Mouse (Mus musculus) right cerebral cortex, postnatal 10 days (tissue): ENCODE results near the gene Kalrn.
"Not testable (repeated sequence)": the region's sequence is repeated elsewhere in the genome, so short reads cannot be mapped to it uniquely, and the experiment has no call there.

Experiments used
- DNase-seq, 2 experiments: peaks; one replicate each; pipeline ENCODE4 v3.0.0; 2021; ENCODE audit warnings: low spot score in 2 of 2

The Kalrn gene

DNA sequence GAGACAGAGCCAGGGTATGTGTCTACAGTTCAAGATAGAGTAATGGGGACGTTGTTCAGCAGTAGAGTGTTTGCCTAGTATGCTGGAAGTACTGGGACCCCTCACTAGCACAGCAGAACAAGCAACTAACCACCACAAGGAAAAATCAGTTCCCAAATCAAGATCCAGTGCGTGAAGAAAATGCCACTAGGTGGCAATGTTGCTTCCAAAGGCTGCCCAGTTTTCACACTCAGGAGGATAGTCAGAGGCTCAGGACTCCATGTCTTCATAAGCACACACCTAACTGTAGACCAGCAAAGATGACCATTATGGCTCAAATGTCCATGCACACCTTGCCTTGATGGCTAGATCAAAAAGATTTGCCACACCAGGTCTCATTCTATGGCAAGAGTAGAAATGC, 454.0 kb downstream of the Kalrn start:
- peak in 1 of 2 experiments; percentile 60 for DNase-seq

DNA sequence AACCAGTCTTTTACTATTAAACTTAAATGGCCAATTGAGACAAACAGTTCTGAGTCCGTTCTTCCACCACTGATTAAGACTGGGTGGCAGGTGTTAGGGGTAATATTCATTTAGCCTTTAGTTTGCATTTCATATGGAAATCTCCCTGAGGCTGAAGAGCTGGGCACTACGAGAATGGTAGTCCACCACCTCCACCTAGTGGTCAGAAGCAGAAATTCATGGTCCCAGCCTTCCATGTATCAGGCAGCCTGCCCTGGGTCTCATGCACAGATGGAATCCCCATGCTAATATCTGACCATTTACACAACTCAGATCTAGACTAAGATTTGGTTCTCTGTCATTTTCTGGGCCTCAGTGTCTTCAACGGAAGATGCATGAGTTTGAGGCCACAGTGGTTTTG, 458.7 kb downstream of the Kalrn start:
- peak; percentile 77 to 84 for DNase-seq

DNA sequence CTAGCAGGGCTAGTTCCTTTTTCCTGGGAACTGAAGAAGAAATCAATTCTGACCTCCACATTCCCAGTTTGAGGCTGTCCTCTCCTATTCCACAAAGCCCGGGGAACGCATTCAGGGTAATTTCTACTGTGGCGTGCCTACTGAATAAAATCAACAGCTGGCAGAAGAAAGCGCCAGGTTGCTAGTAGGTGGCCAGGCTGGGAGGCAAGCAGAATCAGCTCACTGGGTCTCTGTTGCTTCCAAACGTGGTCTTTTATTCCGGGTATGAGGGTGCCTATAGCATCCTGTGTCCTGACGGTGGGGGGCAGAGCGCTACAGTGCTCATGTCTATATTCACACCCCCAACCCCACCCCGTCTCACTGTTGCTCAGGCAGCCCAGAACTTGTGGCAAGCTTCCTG, 460.2 kb downstream of the Kalrn start:
- DNase-seq = no peak

DNA sequence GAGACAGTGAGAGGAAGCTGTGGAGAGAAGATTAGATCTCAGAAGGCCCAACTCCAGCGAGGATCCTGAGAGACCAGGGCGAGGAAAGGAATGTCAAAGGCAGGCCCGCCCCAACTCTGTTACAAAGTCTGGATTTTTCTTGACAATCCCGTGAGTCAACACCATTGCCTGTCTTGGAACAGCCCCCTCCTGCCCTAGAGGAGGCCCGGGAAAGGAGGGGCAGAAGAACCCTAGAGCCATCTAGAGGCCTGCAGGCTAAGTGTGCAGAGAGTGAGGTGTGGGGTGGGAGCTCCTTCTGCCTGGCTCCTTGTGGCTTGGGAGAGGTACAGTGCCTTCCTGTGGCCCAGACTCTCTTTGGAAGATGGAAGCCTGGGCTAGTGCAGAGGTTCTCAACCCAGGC, 460.8 kb downstream of the Kalrn start:
- no peak for DNase-seq

DNA sequence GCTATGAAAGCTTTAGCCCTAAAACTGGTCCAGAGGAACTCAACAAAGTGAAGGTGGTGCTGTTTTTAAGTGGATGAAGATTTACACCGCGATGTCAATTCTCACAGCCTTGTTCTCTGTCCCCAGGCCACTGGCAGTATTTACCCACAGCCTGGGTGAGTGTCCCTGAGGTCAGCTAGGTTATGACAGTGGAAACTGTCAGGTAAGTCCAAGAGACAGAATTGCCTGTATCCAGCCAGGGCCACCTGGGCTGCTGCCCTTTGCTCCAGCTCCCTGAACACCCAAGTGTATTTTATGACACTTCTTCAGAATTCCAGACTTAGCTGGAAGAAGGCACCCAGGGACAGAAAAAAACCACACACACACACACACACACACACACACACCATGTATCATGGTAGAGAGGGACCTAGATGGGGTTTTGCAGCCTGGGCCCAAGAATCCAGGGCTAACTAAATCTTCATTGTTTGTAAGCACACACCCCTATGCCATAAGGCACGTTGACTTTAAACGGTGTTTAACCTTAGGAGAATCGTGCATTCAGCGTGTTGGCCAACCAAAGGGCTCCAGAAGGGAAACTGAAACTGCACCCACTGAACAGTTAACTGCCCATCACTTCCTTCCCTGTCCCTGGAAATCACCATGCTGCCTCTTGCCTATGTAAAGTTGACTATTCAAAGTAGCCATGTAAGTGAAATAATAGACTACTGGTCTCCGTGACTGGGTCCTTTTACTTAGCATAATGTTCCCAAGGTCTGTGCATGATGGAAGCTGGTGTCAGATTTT, 462.3 kb downstream of the Kalrn start:
- DNase-seq = no peak

DNA sequence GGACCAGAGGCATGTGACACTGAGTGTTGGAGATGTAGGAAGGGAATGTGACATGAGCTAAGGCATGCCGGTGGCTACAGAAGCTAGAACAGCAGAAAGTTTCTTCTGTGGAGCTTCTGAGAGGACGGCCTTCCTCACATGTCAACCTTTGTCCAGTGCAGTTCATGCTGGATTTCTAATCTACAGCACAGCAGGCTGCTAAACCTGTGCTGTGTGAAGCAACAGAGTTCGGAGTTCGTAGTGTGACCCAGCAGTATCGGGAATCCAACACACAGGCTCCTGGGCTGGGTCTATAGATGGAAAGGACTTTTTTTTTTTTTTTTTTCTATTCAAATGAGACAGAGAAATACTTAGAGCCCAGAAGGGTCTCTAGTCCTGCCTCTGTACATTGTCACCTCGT, 468.9 kb downstream of the Kalrn start:
- DNase-seq = no peak

DNA sequence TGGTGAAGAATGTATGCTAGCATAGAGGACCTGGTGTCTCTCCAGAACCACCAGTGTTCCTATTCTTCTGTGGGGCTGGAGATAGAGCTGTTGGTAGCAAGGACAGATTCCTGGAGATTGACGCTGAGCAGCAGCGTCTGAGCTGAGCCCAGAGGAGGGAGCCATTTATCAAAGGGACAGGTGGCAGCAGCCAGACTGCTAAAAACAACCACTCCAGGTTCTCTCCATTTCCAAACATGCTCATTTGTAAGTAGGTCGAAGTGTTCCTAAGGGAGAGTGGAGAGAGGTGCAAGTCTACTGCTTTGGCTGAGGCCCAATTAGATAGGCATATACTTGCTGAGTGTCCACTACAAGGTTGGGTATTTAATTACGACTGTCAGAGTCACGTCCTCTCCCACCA, 470.6 kb downstream of the Kalrn start:
- no peak for DNase-seq

DNA sequence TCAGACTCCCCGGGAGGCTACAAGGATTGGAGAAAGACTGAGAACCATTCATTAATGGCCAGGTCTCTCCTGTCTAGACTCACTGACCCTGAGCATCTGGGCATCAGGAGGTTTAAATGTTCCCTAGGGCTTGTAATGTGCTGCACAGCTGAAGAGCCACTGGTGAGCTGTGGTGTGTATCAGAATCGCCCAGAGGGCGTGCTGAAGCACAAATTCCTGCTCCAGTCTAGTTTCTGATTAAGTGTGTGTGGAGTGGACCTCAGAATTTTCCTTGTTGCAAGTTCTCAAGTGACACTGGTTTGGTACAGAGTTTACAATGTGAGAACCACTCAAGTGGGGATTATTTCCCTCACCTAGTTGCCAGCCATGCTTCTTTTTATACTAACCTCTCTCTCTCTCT, 473.5 kb downstream of the Kalrn start:
- no peak for DNase-seq

DNA sequence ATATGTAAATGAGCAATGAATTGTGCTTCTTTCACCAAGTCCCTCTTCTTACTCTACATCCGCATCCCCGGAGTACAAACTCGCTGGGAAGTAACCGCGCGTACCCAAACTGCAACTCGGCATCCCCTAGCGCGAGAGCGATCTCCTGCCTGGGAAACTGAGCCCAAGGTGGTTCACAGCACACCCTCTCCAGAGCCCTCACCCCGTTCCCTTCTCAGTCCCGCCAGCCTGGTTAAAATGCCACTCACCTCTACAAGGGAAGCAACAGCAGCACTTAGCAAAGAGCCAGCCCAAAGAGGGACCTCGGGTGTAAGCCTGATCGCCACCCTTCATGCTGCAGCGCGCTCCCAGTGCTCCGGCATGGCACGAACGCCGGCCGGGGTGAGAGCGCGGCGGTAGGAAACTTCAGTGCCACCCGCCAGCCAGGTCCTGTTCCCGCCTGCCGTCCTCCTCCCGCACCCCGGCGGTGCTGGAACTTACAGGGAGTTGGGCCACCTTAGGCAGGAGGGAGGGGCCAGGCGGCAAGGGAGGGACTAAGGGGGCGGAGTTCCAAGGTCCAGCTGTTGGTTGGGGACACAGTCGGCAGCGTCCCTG, 477.7 kb downstream of the Kalrn start:
- DNase-seq = peak in 1 of 2 experiments; percentile 55

DNA sequence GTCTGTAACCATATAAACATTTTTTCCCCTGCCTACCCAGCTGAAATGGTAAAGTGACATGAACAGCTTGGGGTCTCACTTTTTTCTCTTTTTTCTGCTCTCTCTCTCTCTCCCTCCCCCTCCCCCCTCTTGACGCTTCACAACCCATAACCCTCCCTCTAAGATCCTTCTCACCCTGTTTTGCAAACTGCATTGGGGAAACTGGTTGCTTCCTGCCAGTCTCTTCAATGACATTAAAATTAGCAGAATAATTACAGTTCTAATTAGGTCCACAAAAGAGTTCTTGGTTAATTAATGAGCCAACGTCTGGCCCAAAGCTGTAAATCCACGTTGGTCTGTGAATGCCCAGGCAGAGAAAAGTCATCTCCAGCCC, 478.3 kb downstream of the Kalrn start:
- no peak for DNase-seq

DNA sequence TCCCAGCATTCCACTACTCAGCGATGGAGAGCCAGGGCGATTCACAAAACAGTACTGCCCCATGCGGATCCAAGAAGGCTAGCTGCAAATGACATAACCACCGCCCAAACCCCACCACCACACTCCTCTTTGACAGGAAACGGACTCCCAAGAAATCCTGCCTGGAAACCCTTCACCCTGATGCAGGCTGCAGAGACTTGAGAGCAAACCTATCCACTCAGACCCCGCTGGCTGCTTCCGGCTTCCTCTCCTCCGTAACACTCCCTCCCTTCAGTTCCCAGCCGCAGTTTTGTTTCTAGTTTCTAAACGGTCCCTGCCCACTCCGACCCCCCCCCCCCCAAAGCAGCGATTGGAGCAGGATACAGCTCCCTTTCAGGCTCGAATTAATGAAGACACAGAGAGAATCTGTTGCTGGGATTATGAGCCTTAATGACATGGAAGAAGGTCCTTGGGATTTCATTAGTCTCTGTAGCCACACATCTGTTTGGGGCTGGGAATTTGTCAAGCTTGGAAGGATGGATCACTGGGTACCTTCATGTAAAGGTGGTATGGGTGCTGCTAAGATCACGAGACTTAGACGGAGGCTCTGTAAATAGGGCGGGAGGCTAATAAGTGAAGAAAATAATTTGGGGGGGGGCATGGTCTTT, 478.8 kb downstream of the Kalrn start:
- peak; percentile 70 to 72 for DNase-seq

DNA sequence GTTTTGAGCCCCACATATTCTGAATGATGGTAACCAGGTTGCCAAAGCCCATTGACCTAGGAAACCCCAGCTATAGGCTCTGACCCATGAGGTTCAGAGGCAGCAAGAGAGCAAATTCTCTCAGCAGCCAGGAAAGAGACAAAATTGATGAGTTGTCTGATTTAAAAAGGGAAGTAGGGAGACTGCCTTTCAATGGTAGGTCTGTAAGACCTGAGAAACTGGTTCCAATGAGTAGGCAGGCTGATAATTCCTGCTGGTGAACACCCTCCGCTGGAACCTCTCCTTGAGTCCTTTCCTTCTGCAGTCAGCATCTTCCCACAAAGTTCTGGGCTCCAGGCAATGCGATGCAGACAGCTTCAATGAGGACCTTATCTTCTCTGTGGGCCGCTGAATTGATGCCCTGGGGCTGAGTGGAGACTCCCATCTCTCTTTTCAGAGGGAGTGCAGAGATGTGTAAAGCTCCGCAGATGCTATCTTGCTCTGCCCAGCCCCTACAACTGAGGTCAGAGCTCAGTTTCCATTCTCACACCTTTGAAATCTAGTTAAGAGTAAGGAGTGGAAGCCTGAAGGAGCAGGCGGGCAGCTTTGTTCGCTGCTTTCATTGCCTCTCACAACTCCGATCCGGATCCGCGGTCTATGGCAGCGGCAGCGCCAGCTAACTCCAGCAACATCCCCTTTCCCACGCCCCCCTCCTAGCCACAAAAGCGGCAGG, 479.4 kb downstream of the Kalrn start:
- no peak for DNase-seq

DNA sequence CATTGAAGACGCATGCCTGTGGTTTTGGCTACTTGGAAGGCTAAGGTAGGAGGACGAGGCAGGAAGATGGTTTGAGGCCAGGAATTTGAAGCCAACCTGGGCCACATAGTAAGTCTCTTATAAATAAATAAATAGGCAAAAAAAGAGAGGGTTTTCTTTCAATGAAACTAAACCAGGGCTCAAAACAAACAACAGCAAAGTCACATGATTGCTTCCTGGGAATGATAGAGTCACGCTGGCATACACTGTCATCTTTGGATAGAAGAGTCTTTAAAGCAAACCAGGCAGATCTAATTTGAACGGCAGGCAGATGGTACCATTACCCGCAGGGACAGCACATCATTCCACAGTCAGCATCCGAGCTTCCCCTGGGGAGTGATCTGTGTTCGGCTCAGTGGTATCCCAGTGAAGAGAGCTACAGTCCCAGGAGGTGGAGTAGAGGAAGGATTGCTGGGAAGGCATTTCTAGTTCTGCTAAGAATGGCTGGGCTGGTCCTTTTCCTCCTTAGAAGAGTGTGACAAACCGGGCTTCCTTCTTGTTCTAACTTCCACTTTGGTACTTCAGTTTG, 483.7 kb downstream of the Kalrn start:
- DNase-seq = no peak

DNA sequence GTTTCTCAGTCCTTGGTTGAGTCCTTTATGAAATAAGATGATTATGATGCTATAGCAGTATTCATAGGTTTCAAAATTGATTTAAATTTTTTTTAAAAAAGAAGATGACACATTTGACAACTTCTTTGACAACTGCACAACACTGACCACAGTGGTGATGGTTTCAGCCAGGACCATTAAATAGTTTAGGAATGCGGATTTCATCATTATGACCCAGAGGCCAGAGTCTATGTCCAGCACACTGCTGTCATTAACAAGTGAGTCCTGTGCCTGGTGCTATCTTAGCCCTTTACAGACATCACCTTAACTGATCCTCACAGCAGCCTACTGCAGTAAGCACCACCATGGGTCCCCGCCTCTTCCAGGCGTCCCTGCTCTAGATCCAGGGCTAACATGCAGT, 484.3 kb downstream of the Kalrn start:
- DNase-seq = no peak

DNA sequence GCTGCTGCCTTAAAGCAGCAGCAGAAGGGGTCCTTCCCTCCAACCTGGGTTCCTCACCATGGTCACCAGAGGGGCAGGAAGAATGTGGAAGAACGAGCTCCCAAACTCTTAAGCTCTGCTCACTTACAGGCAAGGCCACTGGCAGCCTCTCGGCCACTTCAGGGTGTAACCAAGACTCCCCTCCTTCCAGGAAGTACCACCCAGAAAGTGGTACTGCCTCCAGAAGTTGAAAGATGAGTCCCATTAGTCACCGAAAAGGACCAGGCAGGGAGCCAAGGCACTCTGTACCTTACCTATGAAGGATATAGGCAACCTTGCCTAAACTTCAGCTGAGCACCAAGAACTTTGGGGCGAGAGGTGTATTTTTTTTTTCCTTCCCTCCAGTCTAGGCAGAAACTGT, 485.0 kb downstream of the Kalrn start:
- no peak for DNase-seq

DNA sequence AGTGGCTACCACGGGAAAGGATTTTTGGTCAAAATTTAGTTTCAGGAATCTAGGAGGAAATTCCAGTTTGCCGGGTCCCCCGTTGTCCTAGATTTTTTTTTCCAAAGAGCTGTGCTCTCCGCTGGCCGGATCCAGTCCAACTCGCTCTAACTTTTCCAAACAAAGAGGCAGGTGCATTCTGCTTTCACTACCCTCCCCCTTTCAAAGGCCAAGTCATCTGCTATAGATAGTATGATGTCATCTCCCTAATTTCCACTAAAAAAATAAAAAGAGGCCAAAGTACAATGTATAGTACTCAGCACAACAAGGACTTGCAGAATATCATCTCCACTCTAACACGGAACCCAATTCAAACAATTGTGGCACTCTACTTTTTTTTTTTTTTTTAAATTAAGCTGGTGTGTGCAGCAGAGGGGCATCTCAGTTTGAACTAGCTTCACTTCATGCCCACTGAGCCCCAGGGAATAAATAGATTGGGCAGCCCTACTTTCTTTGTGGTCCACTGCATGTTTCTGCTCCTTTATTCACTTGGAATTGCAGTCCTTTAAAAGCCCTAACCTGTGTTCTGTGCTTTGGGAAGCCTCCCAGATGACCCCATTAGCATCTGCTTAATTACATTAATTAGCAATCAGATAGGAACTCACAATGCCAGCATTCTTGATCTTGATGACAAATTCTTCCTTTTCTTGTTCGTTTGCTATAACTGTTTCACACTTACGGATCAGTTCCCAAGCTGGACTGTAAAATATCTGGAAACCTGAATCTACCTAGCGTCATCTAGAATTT, 489.0 kb downstream of the Kalrn start:
- no peak for DNase-seq

DNA sequence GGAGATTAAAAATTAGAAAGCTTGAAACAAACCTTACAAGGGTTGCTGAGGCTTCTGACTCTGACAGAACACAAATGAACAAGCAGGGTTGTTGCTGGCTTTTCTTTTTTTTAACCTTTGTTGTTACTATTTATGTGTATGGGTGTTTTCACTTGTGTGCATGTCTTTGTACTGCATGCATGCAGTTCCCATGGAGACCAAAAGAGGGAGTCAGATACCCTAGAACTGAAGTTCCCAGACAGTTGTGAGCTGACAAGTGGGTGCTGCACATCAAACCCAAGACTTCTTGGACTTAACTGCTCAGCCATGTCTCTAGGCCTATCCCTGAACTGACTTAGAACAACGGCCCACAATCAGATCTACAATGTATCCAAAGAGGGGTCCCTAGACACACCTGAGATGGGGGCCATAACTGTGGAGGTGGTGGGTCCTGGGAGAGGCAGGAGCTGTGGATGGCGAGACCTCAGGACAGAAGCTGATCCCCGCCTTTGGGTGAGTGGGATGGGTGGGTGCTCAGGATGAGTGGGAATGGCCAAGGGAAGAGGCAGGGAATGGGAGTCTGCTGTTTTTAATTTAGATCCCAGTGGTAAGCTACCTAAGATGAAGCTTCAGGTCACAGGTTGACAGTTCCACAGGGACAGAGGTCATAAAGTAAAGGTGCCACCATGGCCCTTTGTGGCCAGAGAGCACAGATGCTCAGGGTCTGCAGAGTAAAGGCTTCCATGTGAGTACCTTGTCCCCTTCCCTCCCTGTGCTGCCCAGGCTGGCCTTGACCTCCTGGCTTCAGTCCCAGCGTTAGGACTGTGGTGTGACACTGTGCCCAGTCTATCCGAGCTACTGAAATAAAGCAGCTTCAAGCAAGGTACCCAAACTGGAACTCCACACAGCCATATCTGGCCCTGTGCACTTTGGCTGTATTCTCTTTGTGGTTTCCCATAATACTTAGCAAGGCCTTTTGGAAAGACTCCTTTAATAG, 490.6 kb downstream of the Kalrn start:
- no peak for DNase-seq

DNA sequence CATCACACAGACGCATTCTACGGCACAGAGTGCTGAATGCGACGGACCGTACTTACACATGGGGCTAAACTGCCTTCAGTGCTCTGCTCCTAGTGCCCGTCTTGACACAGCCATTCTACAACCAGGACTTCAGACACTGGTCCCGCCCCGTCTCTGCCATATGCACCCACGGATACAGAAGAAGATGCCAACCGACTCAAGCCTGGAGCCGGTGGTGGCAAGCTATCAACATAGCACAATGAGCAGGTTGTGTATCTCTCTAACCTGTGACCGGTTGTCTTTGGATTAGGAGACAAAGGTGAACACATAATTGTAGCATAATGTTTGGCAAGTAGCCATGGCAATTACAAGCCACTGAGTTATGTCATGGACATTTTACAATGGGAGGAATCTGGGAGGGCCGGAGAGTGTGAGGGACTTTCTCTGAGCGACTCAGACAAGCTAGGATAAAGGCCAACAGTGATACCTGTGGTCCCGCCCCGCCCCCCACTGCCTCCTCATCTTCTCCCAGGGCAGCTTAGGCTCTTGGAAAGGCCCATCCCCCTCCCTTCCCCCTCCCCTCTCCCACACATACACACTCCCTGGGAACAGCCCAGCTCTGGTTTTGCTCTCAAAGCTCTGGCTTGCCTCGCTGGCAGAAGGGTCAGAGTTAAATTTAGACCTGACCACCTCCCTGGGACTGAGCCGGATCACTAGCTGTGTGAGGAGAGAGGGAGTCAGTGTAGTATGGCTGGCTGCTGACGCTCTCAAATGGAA, 491.5 kb downstream of the Kalrn start:
- DNase-seq = no peak

DNA sequence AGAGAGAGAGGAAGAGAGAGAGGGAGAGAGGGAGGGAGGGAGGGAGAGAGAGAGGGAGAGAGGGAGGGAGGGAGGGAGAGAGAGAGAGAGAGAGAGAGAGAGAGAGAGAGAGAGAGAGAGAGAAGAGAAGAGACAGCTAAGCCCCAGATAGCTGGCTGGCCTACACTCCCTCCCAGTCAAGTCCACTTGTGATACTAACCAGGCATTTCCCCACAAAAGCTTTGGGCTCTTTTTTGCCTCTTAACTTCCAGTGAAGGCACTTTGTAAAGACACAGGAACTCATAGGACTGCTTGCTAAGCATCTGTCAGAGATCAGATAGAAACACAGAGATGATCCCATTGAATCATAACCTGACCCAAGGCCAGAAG, 492.0 kb downstream of the Kalrn start:
- DNase-seq = not testable (repeated sequence)

DNA sequence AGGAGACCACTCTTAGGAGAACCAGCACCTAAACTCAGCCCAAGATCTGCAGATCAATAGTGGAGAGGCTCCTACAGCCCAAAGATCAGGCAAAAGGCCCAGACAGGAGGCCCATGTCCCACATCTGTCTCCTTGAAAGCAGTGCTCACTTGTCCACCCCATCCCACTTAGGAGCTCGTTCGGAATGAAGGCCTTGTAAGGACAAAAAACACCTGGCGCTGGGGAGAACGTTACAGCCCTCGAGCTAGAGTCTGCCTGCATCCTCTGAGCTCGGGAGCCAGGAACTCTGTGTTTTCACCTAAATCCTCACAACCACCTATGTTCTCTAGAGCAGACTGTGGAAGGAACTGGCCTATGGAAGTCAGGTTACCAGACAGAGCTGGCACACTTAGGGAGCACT, 492.5 kb downstream of the Kalrn start:
- DNase-seq = no peak
